Mouse (Mus musculus): ENCODE results near the gene Mlf1.
A peak's percentile ranks its signal among the peaks of the same experiment; 100 is the strongest.

Gene Mlf1

DNA sequence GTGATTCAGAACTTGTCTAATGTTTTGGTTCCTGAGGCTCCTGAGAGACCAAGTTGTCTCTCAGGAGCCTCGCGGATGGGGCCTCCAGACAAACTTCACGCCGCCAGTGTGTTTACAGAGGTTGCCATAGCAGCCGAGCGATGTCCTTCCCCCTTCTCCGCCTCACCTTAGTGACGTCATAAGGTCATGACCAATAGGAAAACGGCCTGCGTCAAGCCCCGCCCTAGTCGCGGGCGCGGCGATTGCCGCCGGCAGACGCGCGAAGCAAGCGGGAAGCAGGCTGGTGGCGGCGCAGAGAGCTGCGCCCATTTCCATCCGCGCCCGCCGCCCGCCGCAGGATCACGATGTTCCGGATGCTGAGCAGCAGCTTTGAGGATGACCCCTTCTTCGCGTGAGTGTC, at the start of gene Mlf1:
Mlf1 (plus strand) TSS at position 226 of the 400 bp plus-strand sequence.
- DNase-seq (ENCODE audit: low spot score in 2 of 2): peak; percentile 84 to 90

DNA sequence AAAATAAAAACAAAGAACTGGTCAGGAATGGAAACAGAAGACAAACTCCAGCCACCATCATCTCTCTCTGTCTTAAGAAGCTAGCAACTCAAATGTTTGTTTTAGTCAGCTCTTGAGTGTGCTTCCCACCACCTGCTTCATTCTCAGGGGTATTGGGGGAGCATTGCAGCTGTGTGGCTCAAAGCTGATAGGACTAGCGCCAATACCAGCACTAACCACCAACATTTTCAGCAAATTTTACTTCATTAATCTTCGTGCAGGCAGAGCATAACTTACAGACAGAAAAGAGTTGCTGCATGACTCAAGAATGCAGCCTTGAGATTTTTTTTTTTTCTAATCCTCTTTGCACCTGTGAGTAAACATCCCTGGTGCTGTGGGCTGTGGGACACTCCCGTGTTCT, 34.3 kb upstream of the Mlf1 start:
- no peak for DNase-seq (ENCODE audit: low spot score in 2 of 2)

DNA sequence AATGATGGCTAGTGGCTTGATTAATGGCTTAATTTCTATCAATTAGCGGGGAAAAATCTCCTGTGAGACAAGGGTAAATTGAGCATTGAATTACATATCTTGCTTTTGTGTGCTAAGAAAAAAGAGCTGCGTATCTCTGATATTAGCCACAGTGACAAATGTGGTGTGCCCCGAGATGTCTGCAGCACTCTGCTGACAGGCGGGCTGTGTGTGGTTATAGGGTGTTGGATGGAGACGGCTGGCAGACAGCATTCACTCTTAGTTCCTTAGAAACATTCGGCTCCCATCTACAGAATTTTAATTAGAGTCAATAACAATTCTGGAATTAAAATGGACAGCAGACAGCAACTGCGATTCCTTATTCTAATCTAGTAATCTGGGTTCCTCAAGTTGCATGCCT, 33.0 kb upstream of the Mlf1 start:
- no peak for DNase-seq (ENCODE audit: low spot score in 2 of 2)

DNA sequence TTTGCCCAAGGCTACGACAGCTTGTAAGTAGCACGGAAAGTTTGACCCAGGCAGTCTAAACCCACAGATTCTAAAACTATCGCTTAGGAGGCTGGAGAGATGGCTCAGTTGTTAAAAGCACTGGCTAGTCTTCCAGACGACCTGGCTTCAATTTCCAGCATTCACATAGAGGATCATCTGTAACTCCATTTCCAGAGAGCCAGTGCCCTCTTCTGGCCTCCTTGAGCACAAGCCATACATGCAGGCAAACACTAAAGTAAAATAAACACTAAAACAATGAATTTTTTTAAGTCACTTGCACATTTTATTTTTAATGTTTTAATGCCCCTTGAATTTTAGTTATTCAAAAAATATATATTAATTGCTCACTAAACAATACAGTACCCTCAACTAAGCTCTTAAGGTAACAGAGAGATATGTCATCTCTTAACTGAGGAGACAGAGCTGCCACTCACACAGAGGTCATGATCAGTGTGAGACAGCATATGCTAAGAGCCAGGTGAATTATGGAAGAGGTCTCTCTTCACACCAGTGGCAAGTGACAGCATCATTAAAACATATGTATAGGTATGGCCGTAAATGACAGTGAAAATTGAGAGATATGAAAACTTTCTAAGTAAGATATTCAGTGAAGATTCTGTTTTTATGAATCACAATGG, 30.8 kb upstream of the Mlf1 start:
- DNase-seq (ENCODE audit: low spot score in 2 of 2): no peak

DNA sequence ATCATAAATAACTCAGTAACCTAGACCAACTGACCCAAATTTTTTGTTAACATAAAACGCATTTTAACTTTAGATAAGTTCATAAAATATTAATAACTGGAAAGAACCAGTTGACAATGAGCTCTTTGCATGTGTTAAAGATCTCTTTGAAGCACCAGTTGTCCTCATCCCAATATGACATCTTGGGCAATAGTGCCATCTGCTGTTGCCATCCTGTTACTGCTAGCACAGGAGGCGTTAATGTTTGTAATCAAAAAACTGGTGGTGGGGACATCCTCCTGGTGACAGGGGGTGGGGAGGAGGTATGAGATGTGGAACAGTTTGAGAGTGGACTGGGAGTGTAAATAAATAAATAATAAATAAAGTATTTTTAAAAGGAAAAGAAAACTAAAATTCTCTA, 29.3 kb upstream of the Mlf1 start:
- DNase-seq (ENCODE audit: low spot score in 2 of 2): peak in 1 of 2 experiments; percentile 58

DNA sequence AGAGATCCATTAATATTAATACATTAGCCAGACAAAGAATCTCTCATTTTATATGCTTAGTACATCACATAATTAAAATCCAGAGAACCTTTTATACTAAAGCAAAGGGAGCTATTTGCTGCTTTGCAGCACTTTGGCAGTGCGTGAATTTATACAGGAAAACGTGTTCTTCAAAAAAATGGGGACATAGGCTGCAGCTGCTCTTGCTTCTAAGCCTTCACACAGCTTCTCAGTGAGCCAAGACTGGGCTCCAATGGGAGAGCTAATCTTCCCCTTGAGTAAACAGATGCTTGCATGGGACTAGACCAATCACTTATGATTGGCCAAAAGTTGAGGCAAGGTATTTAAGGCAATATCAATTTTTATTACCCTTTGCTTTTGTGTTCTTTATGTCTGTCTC, 27.2 kb upstream of the Mlf1 start:
- no peak for DNase-seq (ENCODE audit: low spot score in 2 of 2)

DNA sequence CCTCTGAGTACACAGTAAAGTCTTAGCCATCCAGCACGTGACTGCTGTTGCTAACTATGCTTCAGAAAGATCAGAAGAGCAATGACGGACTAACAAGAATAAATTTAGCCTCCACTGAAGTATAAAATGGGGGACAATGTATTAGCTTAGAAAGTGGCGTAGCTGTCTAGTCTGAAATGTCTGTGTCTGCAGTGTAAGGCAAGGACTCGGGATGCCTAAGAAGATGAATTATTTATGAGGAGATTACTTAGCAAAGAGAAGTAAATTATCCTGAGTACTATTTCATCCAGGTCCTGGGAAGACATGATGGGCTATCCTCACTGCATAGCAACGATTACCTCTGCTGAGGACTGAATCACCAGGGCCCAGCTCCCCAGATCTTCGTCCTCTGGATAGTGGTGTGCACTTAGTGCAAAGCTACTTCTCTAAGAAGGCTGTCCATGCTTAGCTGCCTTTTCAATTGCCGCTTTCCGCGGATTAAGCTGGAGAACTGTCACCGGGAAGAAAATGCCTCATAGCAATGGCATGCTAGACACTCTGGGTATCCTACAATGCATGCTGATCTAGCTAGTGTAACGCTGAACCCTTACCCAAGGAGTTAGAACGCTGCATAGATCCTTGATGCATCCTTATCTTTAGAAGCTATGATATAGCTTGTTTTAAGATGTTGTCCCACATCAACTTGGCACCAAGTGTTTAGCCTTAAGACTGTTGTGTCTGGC, 22.3 kb upstream of the Mlf1 start:
- no peak for DNase-seq (ENCODE audit: low spot score in 2 of 2)

DNA sequence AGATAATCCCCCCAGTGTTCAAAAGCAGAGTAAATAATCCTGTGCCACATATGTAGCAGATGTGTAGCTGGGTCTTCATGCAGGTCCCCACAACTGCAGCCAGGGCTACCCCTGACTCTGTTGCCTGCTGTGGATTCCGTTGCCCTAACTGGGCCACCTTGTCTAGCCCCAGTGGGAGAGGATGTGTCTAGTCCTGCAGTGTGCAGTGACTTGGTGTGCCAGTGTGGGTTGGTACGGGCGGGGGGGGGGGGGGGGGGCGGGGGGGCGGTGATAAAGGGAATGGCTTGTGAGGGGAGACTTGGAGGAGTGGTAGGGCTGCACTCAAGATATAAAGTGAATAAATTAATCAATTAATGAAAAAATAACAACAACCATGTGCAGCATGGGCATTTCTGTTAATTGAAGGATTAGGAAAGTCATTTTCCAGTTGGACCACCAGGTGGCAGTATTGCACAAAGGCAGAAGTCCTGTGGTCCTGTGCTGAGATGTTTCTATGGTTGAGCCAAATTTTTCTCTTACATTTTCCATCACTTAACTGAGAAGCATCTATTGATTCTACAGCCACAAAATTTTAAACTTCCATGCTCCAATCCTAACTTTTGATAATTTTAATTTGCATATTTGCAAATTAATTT, 21.7 kb upstream of the Mlf1 start:
- DNase-seq (ENCODE audit: low spot score in 2 of 2): no peak

DNA sequence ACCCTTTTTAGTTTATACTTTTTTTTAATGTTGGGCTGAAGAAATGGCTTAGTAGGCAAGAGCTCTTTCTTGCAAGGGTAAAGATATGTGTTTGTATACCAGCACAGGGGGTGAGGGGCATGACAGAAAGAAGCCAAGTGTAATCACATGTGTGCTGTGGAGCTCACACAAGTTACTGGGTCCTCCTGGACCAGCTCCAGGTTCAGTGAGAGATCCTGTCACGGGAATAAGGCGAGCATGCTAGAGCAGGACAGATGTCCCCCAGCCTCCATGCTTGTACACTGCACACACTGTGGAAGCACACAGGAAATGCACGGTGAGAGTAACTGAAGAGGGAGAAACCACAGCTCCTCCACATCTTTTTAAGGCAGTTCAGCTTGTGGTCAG, 21.1 kb upstream of the Mlf1 start:
- no peak for DNase-seq (ENCODE audit: low spot score in 2 of 2)

DNA sequence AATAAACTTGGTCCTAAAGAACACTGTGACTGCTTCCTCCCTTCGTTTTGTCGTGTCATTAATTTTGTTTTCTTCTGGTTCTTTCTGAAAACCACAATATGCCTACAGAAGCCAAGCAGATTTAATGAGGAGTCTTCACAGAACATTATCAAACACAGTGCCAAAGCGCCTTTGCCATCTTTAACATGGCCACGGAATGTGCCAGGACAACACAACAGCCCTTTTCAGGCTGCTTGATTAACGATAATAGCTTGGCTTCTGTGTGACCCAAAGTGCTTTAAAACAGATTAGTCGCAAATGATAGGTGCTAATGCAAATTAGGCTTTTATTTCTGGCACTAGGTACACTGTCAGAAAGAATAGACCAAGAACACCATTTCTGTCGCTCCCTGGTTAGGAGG, 15.5 kb upstream of the Mlf1 start:
- DNase-seq (ENCODE audit: low spot score in 2 of 2): no peak

DNA sequence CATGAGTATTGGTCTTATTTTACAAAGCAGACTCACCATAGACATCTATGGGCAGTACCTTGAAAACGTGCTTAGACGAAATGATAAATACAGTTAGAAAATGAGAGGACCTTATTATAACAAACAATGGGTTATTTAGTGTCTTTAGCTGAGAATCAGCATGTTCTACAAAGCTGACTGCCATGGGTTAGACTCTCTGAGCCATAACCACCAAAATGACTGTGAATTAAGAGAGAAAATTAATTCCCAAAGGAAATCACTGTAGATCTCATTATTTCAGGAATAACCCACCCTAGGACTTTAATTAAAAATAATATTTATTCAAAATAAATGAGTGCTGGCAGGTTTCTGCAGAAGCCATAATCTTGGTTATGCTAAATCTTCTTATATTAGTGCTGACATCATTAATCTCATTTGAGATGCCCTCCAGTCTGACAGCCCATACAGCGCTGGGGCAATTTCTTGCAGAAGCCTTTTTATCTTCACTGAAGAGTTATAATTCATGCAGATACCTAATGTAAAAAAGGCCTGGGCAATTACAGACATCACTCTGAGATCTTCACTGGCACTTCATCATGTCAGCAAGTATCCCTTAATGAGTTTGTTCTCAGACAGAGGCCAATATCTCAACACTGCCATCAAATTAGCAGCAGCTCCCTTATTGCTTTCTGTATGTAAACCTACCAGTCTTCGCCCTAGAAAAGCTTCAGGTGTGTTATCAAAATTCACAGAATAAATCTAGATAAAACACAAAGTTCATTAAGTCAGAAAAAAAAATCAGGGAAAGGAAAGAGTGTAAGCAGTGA, 7.6 kb upstream of the Mlf1 start:
- DNase-seq (ENCODE audit: low spot score in 2 of 2): no peak

DNA sequence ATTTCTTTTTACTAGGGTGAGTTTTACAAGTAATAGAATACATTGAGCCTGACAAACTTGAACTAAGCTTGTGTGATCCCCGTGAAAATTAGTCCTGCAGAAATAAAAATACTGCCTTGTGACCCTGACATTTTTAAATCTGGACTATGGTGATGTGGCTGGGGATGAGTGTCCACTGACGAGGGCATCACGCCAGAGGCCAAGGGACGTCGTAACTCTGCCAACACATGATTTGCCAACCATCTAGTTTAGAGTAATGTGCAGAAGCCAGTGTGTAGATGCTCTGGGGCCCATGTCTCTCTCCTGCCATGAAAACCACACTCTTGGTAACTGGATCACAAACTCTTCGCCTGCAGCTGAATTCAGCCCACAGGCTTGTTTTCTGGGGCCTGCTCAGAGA, 6.4 kb upstream of the Mlf1 start:
- DNase-seq (ENCODE audit: low spot score in 2 of 2): no peak

DNA sequence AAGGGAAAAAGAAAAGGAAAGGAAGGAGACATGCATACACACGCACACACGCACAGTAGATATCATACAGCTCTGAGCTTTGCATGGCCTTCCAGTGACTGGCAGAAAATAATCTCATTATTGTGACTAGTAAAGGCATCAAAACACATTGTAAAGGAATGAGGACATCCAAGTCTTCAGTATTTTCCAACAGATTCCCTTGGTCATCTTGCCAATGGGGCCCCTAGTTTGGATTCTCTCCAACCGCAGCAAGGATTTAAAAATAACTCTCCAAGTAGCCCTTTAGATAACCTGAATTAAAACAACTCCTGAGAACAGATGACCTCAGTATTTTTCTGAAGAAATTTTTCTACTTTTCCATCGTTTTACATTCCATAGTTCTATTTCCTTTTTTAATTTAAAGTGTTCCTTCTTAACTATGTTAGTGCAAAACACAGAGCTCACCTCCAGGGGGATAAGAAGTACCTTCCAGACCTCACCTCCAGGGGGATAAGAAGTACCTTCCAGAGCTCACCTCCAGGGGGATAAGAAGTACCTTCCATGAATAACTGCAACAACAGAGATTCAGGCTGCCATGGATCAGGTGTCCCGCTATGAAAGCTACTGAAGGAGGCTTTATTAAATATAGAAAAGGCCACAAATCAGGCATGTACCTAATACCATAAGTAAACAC, 4.4 kb upstream of the Mlf1 start:
- no peak for DNase-seq (ENCODE audit: low spot score in 2 of 2)

DNA sequence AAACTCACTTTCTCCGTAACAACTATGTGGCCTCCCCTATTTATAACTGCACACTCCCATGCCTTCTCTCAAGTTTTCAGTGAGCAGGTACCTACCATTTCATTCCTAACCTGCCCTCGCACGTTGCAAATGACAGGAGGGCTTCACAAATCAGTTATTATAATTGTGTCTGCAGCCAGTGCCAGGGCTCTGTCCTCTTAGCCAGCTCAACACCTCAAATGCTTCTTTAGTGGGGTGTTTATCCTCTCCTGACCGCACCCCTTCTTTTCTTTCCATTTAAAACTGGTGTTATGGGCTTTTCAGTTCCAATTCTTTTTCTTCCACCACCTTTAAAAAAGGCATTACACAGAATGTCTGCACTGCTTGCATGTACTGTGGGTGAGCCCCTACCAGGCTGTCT, 1.7 kb upstream of the Mlf1 start:
- DNase-seq (ENCODE audit: low spot score in 2 of 2): no peak

DNA sequence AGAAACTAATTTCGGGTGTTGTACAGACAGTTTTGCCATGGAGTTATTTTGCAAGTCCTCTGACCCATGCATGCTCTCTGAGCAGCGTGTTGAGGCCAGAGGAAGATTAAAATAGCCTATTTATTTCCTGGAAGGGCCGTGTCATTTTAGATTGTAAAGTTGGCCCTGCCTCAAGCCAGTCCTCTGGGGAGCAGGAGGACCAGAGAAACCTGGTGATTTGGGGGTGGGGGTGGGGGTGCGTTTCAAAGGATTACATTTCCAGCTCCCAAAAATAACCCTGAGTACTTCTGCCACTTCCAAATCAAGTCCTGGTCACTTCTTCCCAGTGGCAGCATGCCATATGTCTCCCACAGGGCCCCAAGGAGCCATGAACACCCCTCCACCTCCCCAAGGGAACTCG, 1.1 kb upstream of the Mlf1 start:
- no peak for DNase-seq (ENCODE audit: low spot score in 2 of 2)

DNA sequence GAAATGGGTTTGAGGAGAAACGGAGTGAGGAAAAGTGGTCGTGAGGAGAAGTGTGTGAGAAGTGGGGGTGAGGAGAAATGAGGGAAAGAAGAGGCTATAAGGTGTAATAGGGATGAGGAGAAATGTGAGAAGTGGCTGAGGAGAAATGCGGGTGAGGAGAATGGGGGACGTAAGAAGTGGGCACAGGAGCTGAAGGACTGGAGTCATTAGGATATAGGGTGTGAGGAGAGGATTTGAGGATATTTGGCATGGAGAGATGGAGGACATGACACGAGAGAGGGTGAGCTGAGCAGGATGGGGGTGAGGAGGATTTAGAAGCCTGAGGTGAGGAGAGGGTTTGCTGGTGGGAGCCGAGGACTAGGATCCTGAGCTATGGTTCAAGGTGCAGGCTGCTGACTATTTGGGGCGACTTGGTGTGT, 472 bp downstream of the Mlf1 start:
- no peak for DNase-seq (ENCODE audit: low spot score in 2 of 2)

DNA sequence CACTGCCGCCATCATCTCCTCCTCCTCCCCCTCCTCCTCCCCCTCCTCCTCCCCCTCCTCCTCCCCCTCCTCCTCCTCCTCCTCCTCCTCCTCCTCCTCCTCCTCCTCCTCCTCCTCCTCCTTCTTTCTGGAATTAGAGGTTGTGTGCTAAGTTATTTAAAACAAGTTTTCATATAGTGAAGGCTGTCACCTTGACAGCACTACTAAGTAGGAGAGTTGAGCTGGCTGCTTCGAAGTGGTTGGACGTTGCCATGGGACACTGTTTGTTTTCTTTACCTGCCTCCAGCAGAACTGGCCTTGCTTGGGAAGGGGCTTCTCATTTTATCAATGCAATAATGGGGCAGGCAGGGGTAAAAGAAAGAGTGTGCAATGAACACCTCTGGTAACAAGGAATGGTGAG, 1.2 kb downstream of the Mlf1 start, which contains the start of gene Gm17402:
Gm17402 (minus strand) TSS at position 101 of the 400 bp plus-strand sequence.
- DNase-seq (ENCODE audit: low spot score in 2 of 2): no peak

DNA sequence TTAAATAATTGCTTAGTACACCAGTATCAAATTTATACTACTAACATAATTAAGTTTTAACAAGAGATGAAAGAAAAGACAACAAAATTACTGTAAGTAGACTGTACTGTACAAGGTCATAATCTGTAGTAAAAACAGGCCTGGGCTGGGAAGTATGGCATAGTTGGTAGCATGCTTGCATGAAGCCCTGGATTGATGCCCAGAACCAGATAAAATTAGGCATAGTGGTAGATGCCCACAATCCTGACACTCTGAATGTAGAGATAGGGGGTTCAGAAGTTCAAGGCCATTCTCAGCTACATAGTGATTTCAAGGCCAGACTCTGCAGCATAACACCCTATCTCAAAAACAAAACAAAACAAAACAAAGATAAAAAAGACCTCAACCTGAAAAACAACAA, 4.3 kb downstream of the Mlf1 start:
- no peak for DNase-seq (ENCODE audit: low spot score in 2 of 2)

DNA sequence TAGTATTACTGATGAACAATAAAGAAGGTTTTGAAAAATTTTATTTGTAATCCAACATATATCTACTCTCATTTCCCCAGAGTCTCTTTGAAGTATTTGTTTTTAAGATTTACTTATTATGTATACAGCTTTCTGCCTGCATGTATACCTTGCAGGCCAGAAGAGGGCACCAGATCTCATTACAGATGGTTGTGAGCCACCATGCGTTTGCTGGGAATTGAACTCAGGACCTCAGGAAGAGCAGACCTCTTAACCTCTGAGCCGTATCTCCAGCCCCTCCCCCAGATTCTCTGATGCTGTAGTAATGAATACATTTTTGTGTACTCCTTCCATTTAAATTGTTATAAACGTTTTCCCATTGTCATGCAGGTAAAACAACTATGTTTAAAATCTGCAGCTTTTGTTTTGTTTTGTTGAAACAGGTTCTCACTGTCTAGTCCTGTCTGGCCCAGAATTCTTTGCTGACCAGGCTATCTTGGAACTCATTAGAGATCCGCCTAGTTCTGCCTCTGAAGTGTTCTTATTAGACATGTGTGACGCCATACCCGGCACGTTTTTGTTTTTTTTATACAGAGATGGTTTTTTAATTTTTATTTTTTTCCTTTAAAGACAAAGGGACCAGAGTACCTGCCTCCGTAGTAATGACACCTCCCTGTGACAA, 55.6 kb downstream of the Mlf1 start:
- DNase-seq (ENCODE audit: low spot score in 2 of 2): no peak

DNA sequence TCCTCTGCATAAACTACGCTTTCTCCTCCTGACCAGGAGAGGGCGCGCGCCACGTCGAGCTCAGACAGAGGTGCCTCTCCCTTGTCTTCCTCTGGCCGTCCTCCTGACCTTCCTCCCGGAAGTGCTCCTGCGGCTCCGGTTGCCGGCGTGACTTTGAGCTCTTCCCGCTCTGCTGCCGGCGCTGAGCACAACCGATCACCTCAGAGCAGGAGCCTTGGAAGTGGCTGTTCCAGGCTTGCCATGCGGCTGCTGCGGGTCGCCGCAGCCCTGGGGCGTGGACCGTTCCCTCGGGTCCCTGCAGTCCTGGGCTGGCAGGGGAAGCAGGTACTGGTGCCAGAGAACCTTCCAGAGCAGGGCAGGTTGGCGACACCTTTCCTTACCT, 56.1 kb downstream of the Mlf1 start, which contains the start of gene Gfm1:
Gfm1 (plus strand) TSS at position 98 of the 382 bp plus-strand sequence.
- DNase-seq (ENCODE audit: low spot score in 2 of 2): peak; percentile 84 to 87

DNA sequence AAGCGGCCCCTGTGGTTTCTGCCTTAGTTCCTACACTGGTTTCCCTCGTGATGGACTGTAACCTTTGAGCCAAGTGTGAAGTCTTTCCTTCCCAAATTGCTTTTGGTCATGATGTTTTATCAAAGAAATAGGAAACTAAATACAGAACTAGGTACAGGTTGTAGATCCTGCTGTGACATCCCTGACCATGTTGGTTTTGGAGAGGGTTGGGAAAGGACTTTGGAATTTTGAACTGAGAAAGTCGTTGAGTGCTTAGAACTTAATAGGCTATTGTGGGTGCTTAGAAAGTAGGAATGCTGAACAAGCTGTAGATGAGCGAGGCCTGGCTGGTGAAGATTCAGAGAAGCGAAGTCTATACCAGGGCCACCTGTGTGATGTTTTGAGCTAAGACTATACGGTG, 60.1 kb downstream of the Mlf1 start:
- no peak for DNase-seq (ENCODE audit: low spot score in 2 of 2)

Measured in frontal cortex, postnatal 10 days (tissue).